Mouse (Mus musculus) bone marrow macrophage, adult 2 months (primary cell): ENCODE results near the gene Crygn.

ENCODE experiments used
- CTCF ChIP-seq: IDR thresholded peaks from 2 replicates; pipeline ENCODE4 v1.5.1; 2012; ENCODE audit warnings: low read depth, mild to moderate bottlenecking, low read length, moderate library complexity
- POLR2A ChIP-seq: IDR thresholded peaks from 2 replicates; pipeline ENCODE4 v1.6.1; 2012; ENCODE audit warnings: mild to moderate bottlenecking, low read depth, low read length, borderline replicate concordance

DNA sequence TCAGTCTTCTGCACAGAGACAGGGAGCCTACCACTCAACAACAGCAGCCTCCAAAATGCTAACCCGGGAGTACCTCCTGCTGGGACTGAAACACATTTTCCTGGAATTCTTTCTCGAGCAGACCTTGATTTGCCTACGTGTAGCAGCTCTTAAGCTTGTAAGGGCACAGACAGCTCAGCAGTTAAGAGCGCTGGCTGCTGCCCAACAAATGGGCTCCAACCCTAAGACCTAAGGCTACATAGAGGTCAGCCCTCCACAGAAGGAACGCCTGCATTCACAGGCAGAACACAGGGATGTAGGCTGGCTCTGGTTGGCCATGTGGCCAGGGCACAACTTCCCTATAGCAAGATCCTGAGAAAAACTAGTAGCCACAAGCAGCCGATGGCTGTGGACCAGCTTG is 31.9 kb downstream of the Crygn start:
- TF ChIP-seq CTCF = no peak
- no peak for TF ChIP-seq POLR2A
